Mouse (Mus musculus): ENCODE measurements at regions not wholly inside any gene's neighbourhood (a gene's known extent, or its start where the extent isn't known, plus 50 kb on each side); places are given as distances from the start of the nearest gene placed in this dataset.

DNA sequence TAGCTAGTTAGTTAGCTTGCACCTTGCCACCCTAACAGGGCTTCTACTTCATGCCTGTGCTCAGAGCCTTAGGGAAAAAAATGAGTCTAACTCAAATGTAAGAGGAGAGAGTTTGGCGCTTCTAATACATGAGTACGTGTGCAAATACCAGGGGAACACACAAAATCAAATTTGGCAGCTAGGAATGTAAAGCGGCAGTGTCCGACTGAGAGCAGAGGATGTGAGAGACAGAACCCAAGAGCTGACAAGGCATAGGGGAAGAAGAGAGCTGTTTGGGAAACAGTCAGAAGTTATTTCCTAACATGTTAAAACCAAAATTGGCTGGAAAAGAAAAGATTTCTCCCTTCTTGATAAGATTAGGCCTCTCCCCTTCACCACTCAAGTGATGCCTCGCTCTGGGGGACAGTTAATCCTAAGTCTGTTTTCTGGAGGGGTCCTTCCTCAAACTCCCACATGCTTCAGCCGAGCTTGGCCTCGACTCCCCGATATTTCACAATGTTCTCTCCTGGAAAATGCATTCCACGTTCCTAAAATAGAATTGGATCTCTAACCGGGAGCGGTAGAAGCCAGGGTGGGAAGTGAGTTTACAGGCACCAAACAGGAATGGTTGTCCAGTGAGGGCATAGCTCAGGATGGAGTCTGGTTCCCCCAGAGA lies 229.1 kb downstream of the Maf start:
- no peak for DNase-seq (ENCODE audit: low spot score)

DNA sequence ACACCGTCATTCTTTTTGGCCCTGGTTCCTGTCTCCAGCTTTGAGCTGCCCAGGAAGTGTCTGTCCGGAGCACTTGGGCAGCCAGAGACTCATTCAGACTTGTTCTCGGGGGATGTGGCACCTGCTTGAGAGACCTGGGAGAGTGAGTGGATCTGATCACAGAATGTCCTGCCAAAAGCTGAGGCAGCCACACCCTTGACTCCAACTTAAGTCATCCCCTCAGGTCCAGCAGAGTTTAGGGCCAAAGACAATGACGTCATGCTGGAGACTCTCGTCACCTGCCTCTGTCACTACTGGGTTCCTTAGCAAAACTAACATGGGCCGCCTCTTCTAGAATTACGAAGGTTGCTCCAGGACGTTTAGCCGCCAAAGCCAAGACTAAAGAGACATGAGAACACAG lies 231.5 kb downstream of the Maf start:
- DNase-seq (ENCODE audit: low spot score), result no peak

DNA sequence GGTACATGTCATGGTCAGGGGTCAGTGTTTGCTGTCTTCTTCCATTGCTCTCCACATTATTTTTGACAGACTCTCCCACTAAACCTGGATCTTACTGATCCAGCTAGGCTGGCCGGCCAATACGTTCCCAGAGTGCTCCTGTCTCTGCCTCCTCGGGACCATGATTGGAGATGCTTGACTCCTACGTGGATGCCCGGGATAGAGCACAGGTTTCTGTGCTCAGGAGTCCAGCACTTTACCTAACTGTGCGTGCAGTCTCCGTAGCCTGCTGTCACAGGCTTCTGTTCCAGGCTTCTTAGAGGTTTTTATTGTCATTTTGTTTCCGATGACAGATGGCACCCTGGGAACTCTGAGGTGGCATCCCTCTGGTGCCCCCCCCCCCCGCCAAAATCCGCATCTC lies 232.4 kb downstream of the Maf start:
- DNase-seq (ENCODE audit: low spot score), result no peak

DNA sequence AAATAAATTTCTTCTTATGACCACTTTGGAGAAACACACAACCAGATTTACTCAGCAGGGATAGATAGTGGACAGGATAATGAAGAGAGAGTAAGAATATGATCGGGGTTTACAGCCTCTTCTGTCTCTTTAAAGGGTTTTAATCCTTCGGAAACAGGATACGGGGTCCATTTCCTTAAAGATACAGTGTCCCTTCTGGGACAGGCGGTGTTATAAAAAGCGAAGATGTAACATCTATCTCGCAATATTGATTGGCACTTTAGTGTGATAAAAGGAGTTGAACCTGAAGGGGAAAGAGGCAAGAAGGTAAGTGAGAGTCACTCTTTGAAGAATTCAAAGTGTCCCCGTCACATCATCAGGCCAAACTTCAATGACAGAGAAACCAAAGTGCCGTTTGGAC lies 233.6 kb downstream of the Maf start:
- DNase-seq (ENCODE audit: low spot score), result no peak

DNA sequence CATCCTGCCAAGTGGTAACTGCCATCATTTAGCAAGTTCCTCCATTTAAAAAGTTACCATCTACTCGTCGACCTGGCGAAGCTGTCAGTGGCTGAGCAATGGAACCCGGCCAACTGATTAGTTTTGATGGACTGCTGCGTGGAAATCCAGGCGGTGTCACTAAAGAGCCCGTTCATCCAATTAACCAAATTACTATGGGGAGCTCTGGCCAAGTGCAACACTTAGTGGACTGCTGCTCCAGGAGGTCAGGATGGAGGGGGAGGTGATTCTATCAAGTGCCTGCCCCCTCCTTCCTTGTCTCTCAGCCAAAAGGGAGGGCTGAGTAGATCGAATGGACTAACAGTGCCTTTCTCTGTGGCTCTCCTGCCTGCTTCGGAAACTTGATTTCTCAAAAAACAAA lies 241.0 kb downstream of the Maf start:
- DNase-seq (ENCODE audit: low spot score), result no peak

DNA sequence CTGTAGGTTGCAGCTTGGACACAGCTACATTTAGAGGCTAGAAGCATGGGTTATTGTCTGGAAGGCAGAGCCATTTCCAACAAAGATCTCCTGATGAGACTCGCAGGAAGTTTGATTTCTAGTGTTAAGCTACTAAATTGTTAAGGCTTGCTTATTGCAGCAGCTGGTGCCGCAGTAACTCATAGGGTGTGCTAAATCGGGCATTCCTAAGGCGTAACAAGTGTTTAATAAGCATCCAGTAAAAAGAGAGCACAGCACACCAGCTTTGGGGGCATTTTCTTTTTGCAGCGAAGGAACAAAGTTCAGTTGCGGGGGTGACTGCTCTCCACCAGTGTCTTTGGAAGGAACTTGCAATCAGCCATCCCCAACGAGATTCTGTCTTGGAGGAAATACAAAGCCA lies 241.5 kb downstream of the Maf start:
- no peak for DNase-seq (ENCODE audit: low spot score)

DNA sequence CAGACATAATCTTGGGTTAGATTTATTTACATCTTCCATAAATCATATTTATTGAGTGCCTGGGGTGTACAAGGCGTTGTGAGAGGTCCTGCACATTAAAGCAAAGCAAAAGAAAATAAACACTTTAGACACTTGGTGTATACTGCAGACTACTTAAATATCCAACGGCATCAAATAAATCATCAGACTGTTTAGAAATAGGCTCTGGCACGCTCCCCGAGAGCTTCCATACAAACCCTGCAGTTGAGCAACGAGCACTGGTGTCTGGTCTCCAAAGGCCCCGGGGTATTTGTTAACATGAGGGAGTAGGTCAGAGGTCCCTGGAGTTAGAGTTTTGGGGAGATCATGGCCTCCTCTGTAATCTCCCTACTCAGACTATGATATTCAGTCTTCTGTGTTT lies 244.9 kb downstream of the Maf start:
- no peak for DNase-seq (ENCODE audit: low spot score)

DNA sequence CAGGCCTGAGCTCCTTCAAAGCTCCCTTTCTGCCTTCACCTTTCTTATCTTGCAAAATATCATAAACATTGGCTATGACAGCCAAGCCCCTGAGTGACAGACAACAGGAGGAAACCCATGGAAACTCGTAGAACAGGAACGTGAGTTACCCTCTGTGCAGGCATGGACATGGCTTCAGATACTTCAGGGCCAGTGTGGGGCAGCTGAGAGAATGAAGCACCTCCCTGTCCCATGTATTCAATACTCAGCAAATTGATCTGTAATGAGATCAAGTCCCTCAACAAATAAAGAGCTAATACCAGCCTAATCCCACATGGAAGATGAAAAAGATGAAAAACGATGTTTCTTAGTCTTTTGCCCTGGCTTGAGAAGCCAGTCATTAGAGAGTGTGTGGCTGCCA lies 249.5 kb downstream of the Maf start:
- DNase-seq (ENCODE audit: low spot score), result no peak

DNA sequence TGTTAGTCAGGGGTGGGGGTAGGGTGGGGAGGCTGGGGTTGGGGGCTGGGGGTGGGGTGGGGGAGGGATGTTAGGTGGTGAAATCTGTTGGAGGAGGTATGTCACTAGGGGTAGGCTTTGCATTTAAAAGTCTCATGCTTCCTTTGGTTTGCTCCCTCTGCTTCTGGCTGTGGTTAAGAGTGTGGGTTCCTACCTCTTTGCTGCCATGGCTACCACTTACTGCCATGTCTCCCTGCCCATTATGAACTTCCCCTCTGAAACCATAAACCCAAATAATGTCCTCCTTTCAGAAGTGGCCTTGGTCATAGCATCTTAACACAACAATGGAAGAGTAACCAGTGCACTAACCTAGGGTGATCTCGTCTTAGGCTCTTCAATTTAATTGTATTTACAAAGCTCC lies 256.8 kb downstream of the Maf start:
- no peak for DNase-seq (ENCODE audit: low spot score)

DNA sequence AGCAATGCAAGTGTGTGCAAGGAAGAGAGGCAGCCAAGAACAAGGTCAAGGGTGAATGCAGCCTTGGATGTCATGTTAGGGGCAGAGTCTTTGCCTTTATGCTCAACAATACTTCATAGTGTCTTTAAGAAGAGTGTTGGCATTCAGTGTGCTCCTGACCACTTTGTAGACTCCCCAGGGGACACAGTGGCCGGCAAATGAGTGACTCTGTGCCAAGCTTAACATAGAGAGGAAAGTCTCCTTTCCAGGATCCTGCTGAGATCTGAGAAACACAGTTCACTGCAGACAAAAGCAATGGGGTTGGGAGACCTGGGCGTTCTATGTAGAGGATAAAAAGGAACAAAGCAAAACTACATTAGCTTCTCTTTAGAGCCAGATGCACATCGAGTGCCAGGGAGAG lies 259.2 kb downstream of the Maf start:
- DNase-seq (ENCODE audit: low spot score), result no peak

DNA sequence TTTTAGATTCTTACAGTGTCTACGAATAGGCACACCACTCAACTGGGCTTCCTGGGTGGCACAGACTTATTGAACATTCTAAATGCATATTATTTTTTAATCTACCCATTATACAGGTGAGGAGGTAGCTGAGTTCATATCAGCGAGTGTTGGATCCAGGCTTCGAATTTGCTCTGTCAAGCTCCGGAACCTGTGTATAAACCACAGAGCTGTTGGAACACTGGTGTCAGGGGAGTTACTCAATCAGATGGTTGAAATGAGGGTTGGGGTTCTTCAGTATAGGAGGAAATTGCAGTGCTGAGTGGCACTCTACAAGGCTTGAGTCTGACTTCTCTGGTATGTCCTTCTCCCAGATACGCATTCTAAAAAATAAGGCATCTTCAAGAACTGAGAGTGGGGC lies 263.1 kb downstream of the Maf start:
- no peak for DNase-seq (ENCODE audit: low spot score)

DNA sequence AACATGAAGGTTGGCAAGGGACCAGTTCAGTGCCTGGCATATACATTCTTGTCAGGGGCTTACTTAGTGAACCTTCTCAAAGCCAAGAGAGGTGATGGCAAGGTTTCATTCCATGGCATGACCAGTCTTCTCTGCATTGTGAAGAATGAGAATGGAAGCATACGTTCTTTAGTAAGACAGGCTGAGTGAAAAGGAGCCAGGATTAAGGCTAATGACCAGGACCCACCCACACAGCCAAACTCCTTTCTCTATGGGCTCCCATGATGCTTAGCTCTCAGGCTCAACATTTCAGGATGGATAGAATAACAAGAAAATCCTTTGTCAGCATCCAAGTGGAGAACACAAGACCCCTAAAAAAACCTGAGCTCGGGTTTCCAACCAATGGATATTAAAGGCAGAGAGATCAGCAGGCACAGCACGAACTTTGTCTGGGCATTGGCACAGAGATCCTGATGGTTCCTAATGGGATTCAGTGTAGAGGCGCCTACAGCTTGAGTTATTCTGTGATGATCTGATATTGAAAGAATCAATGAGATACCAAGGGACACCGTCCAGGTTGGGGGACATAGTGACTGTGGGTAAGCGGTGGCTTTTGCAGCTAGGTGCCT lies 265.5 kb downstream of the Maf start:
- no peak for DNase-seq (ENCODE audit: low spot score)

DNA sequence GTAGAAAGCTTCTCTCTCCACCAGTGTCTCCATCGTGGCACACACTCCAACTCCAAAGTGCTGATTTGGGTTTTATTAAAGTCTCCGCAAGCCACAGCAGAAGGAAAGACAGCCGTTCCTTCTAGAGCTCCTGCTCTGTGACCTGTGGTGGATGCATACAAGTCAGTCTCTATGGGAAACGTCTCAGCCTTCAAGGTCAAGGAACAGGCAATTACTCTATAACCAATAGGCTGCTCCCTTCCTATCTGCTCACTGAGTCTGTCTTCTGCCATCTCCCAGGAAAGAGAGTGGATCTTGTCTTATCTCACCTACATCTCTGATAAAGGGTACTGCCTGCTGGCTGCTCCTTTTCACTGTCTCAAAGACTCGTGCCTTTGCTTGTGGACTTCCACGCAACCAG lies 266.3 kb downstream of the Maf start:
- DNase-seq (ENCODE audit: low spot score), result no peak

DNA sequence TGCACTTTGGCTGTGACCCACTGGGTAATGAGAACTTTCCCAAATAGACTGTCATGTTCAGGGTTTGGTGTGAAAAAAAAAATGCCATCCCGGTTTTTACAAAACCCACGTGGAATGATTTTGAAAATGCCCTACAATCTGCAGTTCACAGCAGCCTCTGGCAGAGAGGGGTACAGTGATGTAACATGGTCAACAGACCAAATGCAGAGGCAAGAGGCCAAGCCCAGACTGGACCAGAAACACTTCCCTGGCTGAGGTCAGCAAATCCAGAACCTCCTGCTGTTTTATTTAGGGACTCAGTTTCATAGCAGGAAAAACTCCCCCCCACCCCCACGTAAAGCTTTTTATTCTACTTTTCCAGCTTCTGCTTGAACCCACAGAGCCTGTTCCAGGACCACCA lies 267.4 kb downstream of the Maf start:
- DNase-seq (ENCODE audit: low spot score), result no peak

DNA sequence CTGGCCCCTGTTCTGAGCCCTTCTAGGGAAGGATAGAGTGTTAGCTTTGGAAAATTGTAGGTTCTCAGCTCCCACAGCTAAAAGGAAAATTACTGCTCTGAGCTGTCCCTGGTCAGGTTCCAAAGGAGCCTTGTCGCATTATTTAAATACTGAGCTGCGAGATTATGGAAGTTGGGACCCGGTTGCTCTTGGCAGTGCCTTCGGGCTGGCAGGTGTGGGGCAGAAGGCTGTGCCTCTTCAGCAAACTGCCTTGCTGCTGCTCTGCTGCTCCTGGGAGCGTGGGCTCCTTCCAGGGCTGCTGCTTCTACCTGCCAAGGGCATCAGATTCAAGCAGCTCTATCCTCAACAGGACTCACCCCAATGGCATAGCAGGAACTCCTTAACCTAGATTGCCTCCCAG lies 268.1 kb downstream of the Maf start:
- DNase-seq (ENCODE audit: low spot score), result no peak

DNA sequence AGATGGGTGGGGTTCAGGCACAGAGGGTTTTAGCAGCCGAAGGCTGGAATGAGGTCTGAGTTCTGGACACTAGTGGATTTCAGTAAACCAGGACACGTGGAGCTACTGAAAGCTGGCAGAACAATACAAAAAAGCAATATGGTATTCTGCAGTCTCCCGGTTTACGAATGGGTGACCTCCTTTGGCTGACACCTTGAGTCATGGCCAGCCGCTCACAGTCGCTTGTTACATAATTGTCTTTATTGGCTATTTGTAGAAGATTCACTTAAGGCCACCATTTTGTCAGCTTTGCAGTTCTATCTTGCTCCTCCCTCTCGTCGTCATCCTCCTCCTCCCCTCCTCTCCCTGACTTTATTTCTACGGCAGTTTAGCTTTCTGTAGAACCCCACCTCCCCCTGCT lies 269.6 kb downstream of the Maf start:
- DNase-seq (ENCODE audit: low spot score), result no peak

DNA sequence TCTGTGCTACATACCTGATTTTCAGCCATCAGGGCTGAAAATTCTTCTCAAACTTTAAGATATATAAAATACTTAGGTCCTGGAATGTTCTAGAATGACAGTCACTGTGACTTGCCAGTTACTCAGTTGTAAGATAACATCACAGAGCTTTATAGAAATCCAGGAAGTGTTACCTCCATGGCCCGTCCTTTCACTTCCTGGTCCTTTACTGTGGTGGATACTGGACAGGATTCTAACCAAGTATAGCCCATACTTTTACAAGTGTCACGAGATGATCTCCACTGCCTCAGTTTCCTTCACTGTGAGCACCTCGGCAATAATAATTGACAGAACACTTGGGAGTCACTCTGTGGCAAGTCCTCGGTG lies 271.3 kb downstream of the Maf start:
- no peak for DNase-seq (ENCODE audit: low spot score)

DNA sequence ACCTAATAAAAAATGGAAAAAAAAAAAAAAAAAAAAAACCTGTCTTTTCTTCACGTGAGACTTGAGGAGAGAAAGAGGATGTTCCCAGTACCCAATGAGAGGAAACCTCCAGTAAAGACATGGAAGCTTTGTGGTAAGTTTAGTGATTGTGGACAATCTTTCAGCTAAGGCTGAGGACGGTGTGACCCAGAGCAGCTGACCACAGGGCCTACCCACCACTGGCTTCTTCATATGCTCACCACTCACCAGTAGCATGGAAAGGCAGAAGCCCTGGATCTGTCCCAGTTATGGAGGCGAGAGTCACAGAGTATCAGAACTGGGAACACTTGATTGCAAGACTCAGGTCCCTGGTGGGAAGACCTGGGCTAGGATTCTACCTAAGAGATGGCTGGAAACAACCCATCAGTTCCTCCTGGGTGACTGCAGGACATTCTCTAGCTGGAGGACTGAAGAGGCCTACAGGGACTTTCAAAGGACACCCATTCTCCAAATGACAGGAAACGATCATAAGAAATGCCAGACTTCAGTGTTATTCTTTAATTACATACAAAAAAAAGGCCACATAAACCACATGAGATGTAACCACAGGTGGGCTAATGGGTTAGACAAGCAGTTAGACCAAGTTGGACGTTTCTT lies 271.8 kb downstream of the Maf start:
- no peak for DNase-seq (ENCODE audit: low spot score)

DNA sequence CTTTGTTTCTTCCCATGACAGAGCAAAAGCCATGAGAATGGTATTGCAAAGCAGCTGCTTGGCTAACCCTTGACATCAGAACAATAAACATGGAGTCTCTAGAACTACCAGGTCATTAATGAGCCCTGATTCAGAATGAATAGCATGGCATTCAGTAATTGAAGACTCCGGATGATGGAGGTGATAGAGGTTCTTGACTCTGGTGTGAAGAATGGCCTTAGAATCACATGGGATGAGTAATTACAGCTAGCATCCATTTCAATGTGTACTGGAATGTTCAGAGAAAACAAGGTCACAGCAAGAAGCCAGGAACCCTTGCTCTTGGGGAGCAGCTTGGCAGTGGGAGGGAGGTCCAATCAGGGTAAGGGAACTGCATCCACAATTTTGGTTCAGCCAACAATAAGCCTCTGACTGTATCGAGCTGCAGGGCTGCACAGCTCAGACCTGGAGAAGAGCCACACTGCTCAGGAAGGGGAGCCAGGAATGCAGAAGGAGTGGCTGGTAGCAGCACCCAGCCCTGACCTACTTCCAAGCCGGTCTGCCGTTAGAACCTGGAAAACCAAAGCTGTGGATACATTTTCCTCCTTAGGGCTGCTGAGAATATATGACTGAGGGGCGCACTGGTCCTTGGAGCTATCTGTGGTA lies 275.1 kb downstream of the Maf start:
- no peak for DNase-seq (ENCODE audit: low spot score)

DNA sequence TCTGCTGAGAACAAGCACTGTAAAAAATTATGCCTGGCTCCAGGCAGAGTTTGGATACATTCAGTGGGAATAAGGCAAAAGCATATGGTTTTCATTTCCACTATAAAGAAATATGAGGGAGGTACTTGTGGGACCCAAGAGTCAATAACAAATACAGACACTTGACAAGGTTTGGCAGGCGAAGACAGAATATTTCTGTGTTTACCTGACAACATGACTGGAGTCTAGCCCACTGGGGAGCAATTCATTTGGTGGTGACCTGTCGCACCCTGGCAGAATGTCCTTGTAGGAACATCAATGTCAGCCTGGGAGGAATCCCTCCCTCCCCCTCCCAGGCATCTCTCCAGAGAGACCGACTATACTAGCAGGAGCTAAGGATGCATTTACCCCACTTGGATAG lies 276.8 kb downstream of the Maf start:
- no peak for DNase-seq (ENCODE audit: low spot score)

DNA sequence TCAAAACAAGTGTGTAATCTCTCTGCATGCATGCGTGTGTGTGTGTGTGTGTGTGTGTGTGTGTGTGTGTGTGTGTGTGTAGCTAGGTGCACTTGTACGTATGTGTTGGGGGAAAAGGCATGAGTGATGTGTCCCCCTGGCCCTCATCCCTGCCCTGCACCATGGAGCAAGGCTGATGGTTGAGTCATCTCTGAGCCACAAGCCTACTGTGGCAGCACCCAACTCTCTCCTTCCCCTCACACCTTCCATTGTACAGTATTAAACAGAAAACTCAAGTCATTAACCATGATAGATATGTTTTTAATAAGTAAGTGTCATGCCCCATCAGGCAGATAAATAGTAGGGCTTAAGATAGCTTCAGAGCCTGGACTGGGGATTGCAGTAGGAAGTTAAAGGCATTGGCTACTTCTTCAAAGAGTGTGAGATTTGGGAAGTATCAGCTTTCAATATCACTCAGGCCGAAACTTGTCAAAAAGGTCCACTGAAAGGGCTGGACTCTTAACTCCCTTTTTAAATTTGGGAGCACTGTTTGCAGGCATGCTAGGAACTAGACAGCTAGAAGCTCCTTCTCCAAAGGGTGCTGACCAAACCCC lies 278.2 kb downstream of the Maf start:
- DNase-seq (ENCODE audit: low spot score), result no peak

DNA sequence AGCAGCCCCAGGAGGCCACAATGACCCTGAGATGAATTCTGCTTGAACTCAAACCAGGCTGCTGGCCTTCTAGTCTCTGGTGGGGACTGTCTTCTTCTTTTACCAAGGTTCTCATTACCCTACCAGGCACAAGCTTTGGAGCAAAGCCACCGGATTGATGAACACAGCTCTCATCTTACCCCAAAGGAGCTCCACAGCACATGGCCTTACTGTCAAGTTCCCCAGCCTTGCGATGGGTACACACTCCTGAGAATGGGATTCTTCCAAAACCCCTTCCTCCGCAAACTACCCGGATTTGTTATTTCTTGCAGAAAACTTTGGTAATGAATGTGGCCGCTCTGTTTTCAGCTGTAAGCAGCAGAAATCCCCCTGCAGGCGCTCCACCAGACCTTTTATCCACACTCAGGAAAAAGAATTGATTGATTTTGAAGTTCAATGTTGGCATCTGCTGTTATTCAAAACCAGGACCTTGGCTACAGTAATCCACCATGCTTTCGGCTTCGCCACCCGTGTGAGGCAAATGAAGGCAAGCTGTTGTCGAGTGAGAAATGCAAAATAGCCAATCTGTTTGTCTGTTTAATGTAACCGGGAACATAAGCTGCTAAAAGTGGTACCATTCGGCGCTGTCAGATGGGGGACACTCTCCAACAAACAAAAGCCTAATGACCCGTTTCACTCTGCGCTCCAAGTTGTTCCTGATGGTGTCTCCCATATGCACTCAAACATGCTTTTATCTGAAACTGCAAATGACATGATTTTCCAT lies 278.9 kb downstream of the Maf start:
- DNase-seq (ENCODE audit: low spot score), result no peak

Measured in ovary, postnatal 36 days (tissue).